Mouse (Mus musculus): ENCODE data around the gene Gm7137.

- TF ChIP-seq CTCF (IDR thresholded peaks at IDR 0.05; ENCODE audit: low read depth) (no peak), EP300 (optimal IDR thresholded peaks at IDR 0.05) (no peak)
These were observed 47.6 kb upstream of the Gm7137 start, which contains the start of gene Krtap10-10 for GRCm38 (mm10) chr10:77835647-77836046.

All from stomach, postnatal 0 days (tissue).